Mouse (Mus musculus): ENCODE results near the gene Zfp595.
"Not testable (repeated sequence)": the region's sequence is repeated elsewhere in the genome, so short reads cannot be mapped to it uniquely, and the experiment has no call there.

Gene Zfp595

DNA sequence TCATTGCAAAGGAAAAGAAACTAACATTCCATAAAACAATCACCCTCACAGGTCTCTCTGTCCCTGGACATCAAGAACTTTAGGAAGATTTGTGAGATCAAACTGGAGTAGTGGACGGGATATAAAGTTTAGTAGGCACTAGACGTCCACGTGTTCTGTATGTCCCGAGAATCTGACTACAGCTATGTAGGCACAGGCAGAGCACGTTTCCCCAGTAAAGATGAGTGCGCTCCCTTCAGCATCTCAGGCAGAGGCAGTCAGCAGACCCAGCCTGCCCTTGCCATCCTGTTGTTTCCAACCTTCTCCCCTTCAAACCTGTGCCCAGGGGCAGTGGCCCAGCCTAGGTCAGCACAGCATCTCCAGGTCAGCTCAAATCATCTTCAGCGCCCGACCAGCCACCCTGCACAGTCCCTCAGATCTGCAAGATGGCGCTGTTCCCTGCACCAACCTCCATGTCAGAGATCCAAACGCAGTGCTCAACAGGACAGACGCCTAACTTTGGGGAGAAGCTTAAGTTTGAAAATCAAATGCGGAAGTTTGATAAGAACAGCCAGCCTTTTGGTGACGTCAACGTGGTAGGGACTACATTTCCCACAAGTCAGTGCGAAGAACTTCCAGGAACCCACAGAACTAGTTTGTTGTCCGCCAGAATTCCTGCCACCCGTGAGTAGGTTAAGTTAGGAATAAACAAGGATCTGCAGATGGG, at the start of gene Zfp595:
TSS of gene Zfp595 (minus strand) at position 552 of the 706 bp plus-strand sequence.
- DNase-seq (ENCODE audit: low spot score), result peak; percentile 84

DNA sequence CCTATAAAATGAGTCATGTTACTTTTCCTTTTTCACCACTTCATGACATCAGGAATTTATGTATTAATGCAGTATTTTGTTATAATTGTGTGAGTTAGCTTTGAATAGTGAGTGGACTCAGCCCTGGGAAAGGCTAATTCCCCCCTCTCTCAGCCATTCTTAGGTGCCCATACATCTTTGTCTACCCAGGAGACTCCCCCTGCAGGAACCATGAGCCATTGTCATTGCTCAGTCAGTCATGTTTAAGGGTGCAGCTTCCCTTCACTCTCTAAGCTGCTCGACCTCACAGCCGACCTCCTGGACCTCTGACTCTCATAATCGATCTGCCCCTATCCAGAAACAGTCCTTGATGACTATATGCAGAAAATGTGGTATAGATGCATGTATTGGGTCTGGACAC, 43.9 kb upstream of the Zfp595 start:
- DNase-seq (ENCODE audit: low spot score), result not testable (repeated sequence)

DNA sequence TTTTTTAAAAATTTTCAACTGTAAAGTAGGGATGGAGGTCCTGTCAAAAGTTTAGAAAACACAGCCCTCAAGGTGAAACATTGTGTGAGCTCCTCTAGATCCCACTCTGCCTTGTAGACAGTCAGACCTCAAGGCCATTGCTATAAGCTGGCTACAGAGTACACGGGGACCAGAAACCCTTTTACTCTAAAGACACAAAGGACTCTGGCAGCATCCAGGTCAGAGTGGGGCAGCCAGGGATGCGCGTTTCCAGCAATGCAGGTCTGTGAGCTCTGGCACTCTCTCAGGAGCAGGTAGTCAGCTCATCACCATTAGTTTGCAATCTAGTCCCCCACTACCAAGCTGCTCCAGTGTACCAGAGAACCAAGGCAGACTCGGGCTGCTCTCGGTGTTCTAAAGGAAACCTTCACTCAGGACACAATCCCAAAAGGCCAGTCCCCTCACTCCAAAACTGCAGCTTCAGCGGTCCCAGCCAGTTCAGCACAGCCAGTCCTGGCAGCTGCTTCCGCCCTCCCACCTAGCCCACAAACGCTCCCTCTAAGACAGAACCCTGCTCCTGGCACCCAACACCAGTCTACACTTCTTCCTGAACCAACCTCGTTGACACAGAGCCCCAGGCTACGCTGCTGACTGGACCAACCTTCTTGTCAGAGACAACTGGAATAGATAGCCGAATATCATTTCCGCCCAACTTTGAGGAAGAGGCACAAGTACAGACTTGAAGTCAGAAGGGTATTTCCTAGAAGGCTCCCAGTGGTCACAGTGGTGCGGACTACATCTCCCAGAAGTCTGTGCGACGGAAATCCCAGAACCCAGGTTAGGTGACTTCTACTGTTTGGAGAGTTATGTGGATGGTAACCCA, 42.9 kb upstream of the Zfp595 start, which contains the start of the genes Gm28041 and Zfp456:
TSS of gene Gm28041 (minus strand) at position 684 of the 862 bp plus-strand sequence.
TSS of gene Zfp456 (minus strand) at position 761 of the 862 bp plus-strand sequence.
- peak; percentile 87 for DNase-seq (ENCODE audit: low spot score)

DNA sequence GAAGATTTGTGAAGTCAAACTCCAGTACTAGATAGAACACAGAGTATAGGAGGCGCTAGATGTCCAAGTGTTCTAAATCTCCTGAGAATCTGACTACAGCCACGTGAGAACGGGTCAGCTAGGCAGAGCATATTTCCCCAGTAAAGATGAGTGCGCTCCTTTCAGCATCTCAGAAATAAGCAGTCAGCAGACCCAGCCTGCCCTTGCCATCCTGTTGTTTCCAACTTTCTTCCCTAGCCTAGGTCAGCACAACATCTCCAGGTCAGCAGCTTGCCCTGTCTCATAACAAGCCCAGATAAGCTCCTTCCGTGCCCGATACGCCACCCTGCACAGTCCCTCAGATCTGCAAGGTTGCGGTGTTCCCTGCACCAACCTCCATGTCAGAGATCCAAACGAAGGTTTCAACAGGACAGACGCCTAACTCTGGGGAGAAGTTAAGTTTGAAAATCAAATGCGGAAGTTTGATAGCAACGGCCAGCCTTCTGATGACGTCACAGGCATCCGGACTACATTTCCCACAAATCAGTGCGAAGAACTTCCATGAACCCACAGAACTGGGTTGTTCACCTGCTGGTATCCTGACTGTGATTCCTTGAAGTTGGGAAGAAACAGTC, 27.9 kb upstream of the Zfp595 start, which contains the start of the genes Gm28044 and Zfp953:
TSS of gene Gm28044 (minus strand) at position 406 of the 614 bp plus-strand sequence.
TSS of gene Zfp953 (minus strand) at position 475 of the 614 bp plus-strand sequence.
- peak; percentile 87 for DNase-seq (ENCODE audit: low spot score)

DNA sequence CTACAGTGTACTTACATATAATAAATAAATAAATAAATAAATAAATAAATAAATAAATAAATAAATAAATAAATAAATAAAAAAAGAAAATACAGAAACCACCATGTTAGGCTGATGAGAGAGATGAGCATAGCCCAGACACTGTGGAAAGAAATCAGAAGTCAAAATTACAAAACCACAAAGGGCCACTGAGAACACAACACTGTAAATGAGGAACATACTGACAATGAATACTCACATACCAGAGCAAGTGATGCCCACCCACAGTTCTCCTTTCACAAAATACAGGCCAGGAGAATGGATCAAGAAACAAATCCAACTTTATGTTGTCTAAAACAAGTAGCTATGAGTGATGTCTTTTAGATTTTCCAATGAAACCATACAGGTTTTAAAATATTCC, 19.5 kb upstream of the Zfp595 start:
- no peak for DNase-seq (ENCODE audit: low spot score)

DNA sequence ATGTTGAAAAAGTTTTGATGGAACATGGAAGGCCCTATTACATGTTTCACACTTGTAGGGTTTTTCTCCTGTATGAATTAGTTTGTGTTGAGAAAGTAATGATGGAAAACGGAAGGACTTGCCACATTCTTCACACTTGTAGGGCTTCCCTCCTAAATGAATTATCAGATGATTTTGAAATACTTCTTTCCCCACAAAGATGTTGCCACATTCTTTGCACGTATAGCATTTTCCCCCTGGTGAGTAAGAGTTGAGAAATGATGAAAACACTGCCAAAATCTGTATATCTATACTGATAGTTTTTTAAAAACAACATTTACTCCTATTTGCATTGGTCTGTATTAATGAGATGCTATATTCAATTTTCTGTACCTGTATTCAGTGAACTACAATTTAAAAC, 11.1 kb upstream of the Zfp595 start:
- no peak for DNase-seq (ENCODE audit: low spot score)

DNA sequence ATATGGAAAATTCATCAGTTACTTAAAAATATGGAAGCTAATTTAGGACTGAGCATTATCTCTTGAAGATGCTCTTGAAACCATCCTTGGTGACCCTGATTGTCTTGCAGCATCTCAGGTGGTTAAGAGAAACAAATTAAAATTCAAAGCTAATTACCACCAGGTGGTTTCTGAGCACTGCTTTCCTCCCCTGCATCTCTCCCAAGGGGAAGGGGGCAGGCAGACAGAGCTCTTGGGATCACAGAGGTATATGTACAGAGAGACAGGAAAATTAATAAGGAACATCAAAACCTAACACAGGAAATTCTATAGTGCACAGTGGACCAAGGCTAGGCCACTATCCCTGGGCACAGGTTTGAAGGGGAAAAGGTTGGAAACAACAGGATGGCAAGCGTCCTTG, 507 bp upstream of the Zfp595 start:
- no peak for DNase-seq (ENCODE audit: low spot score)

DNA sequence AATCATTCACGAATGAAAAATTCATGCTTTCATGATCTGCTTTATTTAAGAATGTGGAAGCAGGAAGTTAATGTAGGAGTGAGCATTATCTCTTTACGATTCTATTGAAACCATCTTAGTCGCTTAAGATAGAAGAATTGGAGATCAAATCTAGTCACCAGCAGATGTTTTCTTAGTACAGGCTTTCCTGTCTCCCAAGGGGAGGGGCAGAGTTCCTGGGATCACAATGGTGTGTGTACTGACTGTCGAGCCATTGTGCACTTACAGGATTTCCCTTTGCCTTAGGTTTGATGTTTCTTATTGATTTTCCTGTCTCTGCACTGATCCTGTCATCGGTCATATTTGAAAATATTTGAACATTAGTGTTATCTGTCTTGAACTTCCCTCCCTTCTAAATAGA, 25.7 kb downstream of the Zfp595 start:
- no peak for DNase-seq (ENCODE audit: low spot score)

DNA sequence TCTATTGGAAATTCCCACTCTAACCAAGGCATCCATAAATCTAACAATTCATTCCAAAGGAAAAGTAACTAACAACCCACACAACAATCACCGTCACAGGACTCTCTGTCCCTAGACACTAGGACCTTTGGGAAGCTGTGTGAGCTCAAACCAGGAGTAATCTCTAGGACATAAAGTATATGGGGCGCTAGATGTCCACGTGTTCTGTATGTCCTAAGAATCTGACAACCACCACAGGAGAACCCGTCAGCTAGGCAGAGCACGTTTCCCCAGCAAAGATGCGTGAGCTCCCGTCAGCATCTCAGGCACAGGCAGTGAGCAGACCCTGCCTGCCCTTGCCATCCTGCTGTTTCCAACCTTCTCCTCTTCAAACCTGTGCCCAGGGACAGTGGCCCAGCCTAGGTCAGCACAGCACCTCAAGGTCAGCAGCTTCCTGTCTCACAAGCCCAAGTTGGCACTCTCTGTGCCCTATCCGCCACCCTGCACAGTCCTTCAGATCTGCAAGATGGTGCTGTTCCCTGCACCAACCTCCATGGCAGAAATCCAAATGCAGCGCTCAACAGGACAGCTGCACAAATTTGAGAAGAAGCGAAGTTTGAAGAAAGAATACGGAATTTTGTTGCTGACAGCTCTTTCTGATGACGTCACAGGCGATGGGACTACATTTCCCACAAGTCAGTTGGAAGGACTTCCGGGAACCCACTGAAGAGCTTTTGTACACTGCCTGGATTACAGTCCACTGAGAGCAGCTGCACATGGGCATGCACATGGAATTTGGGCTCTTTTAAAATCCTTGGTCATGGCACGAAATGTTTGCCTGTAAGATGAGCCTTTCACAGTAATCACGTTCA, 26.3 kb downstream of the Zfp595 start, which contains the start of gene Zfp457:
TSS of gene Zfp457 (minus strand) at position 664 of the 851 bp plus-strand sequence.
- DNase-seq (ENCODE audit: low spot score), result peak; percentile 87

DNA sequence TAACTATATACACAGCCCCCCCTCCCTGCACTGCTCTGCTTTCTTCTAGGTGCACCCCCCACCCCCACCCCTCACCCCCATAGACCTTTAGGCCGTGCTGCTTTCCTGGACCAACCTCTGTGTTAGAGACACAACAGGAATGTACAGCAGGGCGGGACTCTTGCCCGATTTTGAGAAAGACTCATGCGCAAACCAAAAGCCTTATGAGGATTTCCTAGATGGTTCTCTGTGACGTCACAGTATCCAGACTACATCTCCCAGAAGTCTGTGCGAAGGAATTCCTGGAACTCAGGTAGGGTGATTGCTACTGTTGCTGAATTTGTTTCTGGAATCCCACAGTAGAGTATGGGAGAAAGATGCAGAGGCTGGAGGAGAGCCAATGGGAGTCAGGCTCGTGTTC, 54.1 kb downstream of the Zfp595 start, which contains the start of gene Zfp458:
TSS of gene Zfp458 (minus strand) at position 153 of the 400 bp plus-strand sequence.
- DNase-seq (ENCODE audit: low spot score), result no peak

DNA sequence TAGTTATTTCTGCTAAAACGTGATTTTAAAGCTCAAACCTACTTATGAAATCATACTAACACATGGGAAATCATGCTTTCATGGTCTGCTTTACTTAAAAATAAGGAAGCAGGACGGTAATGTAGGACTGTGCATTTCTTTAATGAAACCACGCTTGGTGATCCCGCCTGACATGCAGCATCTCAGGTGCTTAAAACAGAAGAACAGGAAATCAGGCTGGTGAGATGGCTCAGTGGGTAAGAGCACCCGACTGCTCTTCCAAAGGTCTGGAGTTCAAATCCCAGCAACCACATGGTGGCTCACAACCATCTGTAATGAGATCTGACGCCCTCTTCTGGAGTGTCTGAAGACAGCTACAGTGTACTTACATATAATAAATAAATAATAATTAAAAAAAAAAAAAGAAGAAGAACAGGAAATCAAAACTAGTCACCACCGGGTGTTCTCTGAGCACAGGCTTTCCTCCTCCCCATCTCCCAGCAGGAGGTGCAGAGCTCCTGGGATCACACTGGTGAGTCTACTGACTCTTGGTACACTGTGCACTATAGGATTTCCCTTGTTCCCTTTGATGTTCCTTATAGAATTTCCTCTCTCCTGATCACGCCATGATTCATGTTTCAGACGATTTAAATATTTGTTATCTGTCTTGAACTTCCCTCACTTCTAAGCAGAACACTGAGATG, 62.8 kb downstream of the Zfp595 start:
- DNase-seq (ENCODE audit: low spot score), result not testable (repeated sequence)

DNA sequence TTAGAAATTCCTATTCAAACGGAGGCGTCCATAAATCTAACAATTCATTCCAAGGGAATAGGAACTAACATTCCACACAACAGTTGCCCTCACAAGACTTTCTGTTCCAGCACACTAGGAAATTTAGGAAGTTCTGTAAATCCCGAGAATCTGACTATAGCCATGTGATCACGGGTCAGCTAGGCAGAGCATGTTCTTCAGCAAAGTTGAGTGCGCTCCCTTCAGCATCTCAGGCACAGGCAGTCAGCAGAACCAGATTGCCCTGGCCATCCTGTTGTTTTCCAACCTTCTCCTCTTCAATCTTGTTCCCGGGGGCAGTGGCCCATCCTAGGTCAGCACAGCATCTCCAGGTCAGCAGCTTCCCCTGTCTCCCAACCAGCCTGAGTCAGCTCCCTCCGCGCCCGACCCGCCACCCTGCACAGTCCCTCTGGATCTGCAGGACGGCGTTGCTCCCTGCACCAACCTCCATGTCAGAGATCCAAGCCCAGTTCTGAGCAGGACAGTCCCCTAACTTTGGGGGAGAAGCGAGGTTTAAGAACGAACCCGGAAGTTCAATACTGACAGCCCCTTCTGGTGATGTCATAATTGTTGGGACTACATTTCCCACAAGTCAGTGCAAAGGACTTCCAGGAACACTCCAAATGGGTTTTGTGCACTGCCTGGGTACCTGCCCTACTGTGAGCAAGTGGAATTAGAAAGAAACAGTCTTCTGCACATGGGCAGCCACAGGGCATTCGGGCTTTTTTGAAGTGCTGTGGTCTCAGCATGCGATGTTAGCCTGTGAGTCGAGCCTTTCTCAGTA, 63.6 kb downstream of the Zfp595 start:
- peak; percentile 86 for DNase-seq (ENCODE audit: low spot score)
